Mouse (Mus musculus) MEL (cell line): ENCODE measurements around the gene Gm6657. TPM values are rescaled to one million over a fixed set of nuclear protein-coding genes. Genes with fewer than 3 reads are reported as not detected.

Experiments
- DNase-seq: peaks from one replicate; pipeline ENCODE4 v3.0.0; 2011; ENCODE audit warnings: low read depth, low spot score
- H3K27ac ChIP-seq: 2 replicates; pipeline ENCODE4 v1.5.1; 2012; ENCODE audit warnings: low read depth, mild to moderate bottlenecking, control low read depth, low read length, moderate library complexity; ENCODE audit not compliant: control insufficient read depth
- H3K27me3 ChIP-seq, 2 experiments: fragments of 150-350 bp in 1 of 2; sonication (generic) in 1 of 2; 2 replicates each; pipeline ENCODE4 v1.6.1; 2012; ENCODE audit warnings: low read length in 2 of 2, mild to moderate bottlenecking in 2 of 2, improper control_type of control experiment in 1 of 2, moderate library complexity in 1 of 2; ENCODE audit not compliant: insufficient read depth in 2 of 2, control insufficient read depth in 1 of 2
- H3K36me3 ChIP-seq, 2 experiments: 2 replicates each; pipeline ENCODE4 v1.6.1; 2012 to 2014; ENCODE audit warnings: low read length in 2 of 2, improper control_type of control experiment in 1 of 2, inconsistent platforms in 1 of 2, mild to moderate bottlenecking in 1 of 2; ENCODE audit not compliant: insufficient read depth in 2 of 2, control insufficient read depth in 1 of 2
- H3K4me1 ChIP-seq, 2 experiments: fragments of 150-350 bp in 1 of 2; sonication (generic) in 1 of 2; 2 replicates each; pipeline ENCODE4 v1.6.1; 2012; ENCODE audit warnings: low read length in 2 of 2, improper control_type of control experiment in 1 of 2, mild to moderate bottlenecking in 1 of 2; ENCODE audit not compliant: insufficient read depth in 2 of 2, control insufficient read depth in 1 of 2
- H3K4me3 ChIP-seq, 2 experiments: fragments of 150-350 bp in 1 of 2; sonication (generic) in 1 of 2; 2 replicates each; pipeline ENCODE4 v1.5.1; 2012; ENCODE audit warnings: low read depth in 2 of 2, low read length in 2 of 2, mild to moderate bottlenecking in 2 of 2, moderate library complexity in 2 of 2, control low read depth in 1 of 2, improper control_type of control experiment in 1 of 2; ENCODE audit not compliant: control insufficient read depth in 1 of 2, insufficient read depth in 1 of 2
- H3K79me2 ChIP-seq: 2 replicates; pipeline ENCODE4 v1.6.1; 2012; ENCODE audit warnings: mild to moderate bottlenecking, low read length, moderate library complexity; ENCODE audit not compliant: control insufficient read depth, poor library complexity, insufficient read depth
- H3K9ac ChIP-seq: 2 replicates; pipeline ENCODE4 v1.6.1; 2012; ENCODE audit warnings: low read depth, mild to moderate bottlenecking, control low read depth, low read length, moderate library complexity; ENCODE audit not compliant: control insufficient read depth, poor library complexity, severe bottlenecking
- H3K9me3 ChIP-seq: fragments of 150-350 bp; sonication (generic); replicated peaks from 2 replicates; pipeline ENCODE4 v1.6.1; 2012; ENCODE audit warnings: mild to moderate bottlenecking, low read length, improper control_type of control experiment, moderate library complexity; ENCODE audit not compliant: insufficient read depth
- E2F4 ChIP-seq: IDR thresholded peaks from 2 replicates; pipeline ENCODE4 v1.6.1; 2011; ENCODE audit warnings: low read depth, low read length, improper control_type of control experiment, borderline replicate concordance
- ELF1 ChIP-seq: IDR thresholded peaks from 2 replicates; pipeline ENCODE4 v1.6.1; 2014; ENCODE audit warnings: low read depth, mild to moderate bottlenecking, inconsistent platforms, low read length, improper control_type of control experiment, moderate library complexity
- EP300 ChIP-seq, 2 experiments: IDR thresholded peaks; 2 replicates each; pipeline ENCODE4 v1.6.1; 2011; ENCODE audit warnings: improper control_type of control experiment in 2 of 2, low read length in 2 of 2, low read depth in 1 of 2, mild to moderate bottlenecking in 1 of 2
- ETS1 ChIP-seq: IDR thresholded peaks from 2 replicates; pipeline ENCODE4 v1.6.1; 2012; ENCODE audit warnings: low read depth, mild to moderate bottlenecking, inconsistent platforms, low read length, improper control_type of control experiment, moderate library complexity
- GATA1 ChIP-seq: IDR thresholded peaks from 2 replicates; pipeline ENCODE4 v1.6.1; 2011; ENCODE audit warnings: low read depth, low read length, improper control_type of control experiment
- HCFC1 ChIP-seq: IDR thresholded peaks from 2 replicates; pipeline ENCODE4 v1.6.1; 2012; ENCODE audit warnings: low read depth, mild to moderate bottlenecking, inconsistent platforms, low read length, improper control_type of control experiment, moderate library complexity
- JUND ChIP-seq: IDR thresholded peaks from 2 replicates; pipeline ENCODE4 v1.6.1; 2011; ENCODE audit warnings: low read depth, mild to moderate bottlenecking, improper control_type of control experiment, low read length
- MAFK ChIP-seq: IDR thresholded peaks from 2 replicates; pipeline ENCODE4 v1.6.1; 2011; ENCODE audit warnings: low read depth, mild to moderate bottlenecking, low read length, improper control_type of control experiment, borderline replicate concordance
- MAX ChIP-seq: IDR thresholded peaks from 2 replicates; pipeline ENCODE4 v1.6.1; 2011; ENCODE audit warnings: low read length, improper control_type of control experiment
- NELFE ChIP-seq: IDR thresholded peaks from 2 replicates; pipeline ENCODE4 v1.6.1; 2011; ENCODE audit warnings: low read depth, low read length, improper control_type of control experiment
- POLR2A ChIP-seq, 2 experiments: IDR thresholded peaks; 2 replicates each; pipeline ENCODE4 v1.6.1; 2011 to 2012; ENCODE audit warnings: low read length in 2 of 2, mild to moderate bottlenecking in 2 of 2, control low read depth in 1 of 2, improper control_type of control experiment in 1 of 2, low read depth in 1 of 2, moderate library complexity in 1 of 2; ENCODE audit not compliant: control insufficient read depth in 1 of 2, insufficient read depth in 1 of 2, poor library complexity in 1 of 2
- POLR2AphosphoS2 ChIP-seq: IDR thresholded peaks from 2 replicates; pipeline ENCODE4 v1.6.1; 2011; ENCODE audit warnings: low read length, improper control_type of control experiment
- RAD21 ChIP-seq: IDR thresholded peaks from 2 replicates; pipeline ENCODE4 v1.6.1; 2011; ENCODE audit warnings: mild to moderate bottlenecking, low read depth, low read length, improper control_type of control experiment
- RCOR1 ChIP-seq: IDR thresholded peaks from 2 replicates; pipeline ENCODE4 v1.6.1; 2012; ENCODE audit warnings: low read depth, mild to moderate bottlenecking, inconsistent platforms, low read length, improper control_type of control experiment
- SMC3 ChIP-seq: IDR thresholded peaks from 2 replicates; pipeline ENCODE4 v1.6.1; 2011; ENCODE audit warnings: low read depth, low read length, improper control_type of control experiment
- TAL1 ChIP-seq: IDR thresholded peaks from 2 replicates; pipeline ENCODE4 v1.6.1; 2012; ENCODE audit warnings: mild to moderate bottlenecking, inconsistent platforms, low read length, moderate library complexity, mixed read lengths
- ZC3H11A ChIP-seq: IDR thresholded peaks from 2 replicates; pipeline ENCODE4 v1.6.1; 2012; ENCODE audit warnings: low read depth, mild to moderate bottlenecking, inconsistent platforms, low read length, improper control_type of control experiment
- ZMIZ1 ChIP-seq: IDR thresholded peaks from 2 replicates; pipeline ENCODE4 v1.6.1; 2012; ENCODE audit warnings: low read depth, mild to moderate bottlenecking, inconsistent platforms, low read length, improper control_type of control experiment, moderate library complexity
- ZNF384 ChIP-seq: IDR thresholded peaks from 2 replicates; pipeline ENCODE4 v1.6.1; 2012; ENCODE audit warnings: low read depth, mild to moderate bottlenecking, inconsistent platforms, low read length, improper control_type of control experiment
- polyA plus RNA-seq, 2 experiments: library from polyadenylated mRNA; stranded (reverse) in 1 of 2; unstranded in 1 of 2; fragments of >175 nt in 1 of 2; fragments of >200 nt in 1 of 2; gene quantifications; 2 replicates each; pipeline versions ENCODE4 v1.2.1 to v1.2.4; 2012; ENCODE audit warnings: low replicate concordance in 2 of 2, low read depth in 1 of 2; ENCODE audit not compliant: insufficient read length in 2 of 2, insufficient read depth in 1 of 2, missing spikeins in 1 of 2
- total RNA-seq: library from RNA; depleted of rRNA; stranded (reverse); fragments of 300-350 nt; gene quantifications from 2 replicates; pipeline ENCODE4 v1.2.3, GENCODE M21; 2012

Gene Gm6657
- total and polyA plus RNA-seq, 3 experiments = not detected

DNA sequence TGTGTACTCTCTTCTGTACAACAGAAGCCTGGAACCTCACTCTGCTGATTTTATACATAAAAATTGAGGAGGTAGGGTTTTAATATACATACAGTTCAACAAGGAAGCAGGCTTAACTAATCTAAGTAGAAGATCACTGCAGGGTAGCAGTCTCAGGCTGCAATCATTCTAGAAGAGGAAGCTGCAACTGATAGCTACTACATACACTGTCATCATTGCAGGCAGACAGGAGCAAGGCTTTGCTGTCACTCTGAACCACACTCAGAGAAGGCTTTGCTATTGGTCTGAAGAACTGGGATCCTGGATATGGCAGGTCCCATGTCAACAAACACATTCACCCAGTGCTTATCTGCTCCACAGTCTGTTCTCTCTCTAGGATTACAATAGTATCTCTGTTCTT lies 23.9 kb upstream of the Gm6657 start:
- H3K9me3 ChIP-seq = no peaks in the 10 kb centered on the region
- TF ChIP-seq GATA1 = peak; percentile 82
- no peak for TF ChIP-seq RAD21
- TF ChIP-seq EP300 (IDR thresholded peaks at IDR 0.05; ENCODE audit: low read depth in 1 of 2, low read length in 2 of 2) = peak; percentile 18 to 51; a peak in 2 of 4 replicates
- no peak for TF ChIP-seq POLR2AphosphoS2
- 0 out of 2 replicates have a peak, but pooled peaks have one; percentile 21 for TF ChIP-seq ELF1
- TF ChIP-seq TAL1 = peak; percentile 11; the same call in 1 of the 2 replicates
- peak; percentile 48 for TF ChIP-seq RCOR1
- no peaks in the 10 kb centered on the region for H3K4me1 ChIP-seq
- peak; percentile 72 for DNase-seq
- H3K27me3 ChIP-seq = peaks cover 2 to 3% of the 10 kb centered on the region in 2 experiments; a peak in 2 of 4 replicates
- H3K27ac ChIP-seq = no peak overlapping the region
- no peak overlapping the region for H3K9ac ChIP-seq
- H3K4me3 ChIP-seq = no peak overlapping the region
- peaks cover 0 to 5% of the 10 kb centered on the region in 2 experiments; a peak in 2 of 4 replicates for H3K36me3 ChIP-seq
- no peaks in the 10 kb centered on the region for H3K79me2 ChIP-seq

DNA sequence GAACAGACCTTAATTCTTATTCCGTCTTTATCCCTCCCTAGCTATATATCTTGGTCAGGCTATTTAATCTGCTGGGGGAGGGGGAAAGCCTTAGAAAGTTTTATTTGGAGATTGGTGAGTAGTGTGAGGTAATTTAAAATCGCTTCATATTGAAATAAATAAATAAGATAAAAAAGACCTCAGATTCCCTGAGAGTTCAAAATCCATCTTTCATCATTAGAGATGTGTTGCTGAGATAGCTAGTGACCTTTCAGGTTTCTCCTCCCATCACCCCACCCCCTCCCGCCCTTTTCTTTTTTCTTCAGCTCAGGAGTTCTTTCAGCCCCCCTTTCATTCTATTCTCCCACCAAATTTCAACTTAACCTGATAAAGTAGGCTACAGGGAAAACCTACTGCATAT lies 20.1 kb upstream of the Gm6657 start:
- no peaks in the 10 kb centered on the region for H3K79me2 ChIP-seq
- TF ChIP-seq HCFC1 (no peak), ZC3H11A (no peak), E2F4 (no peak), ETS1 (no peak), MAFK (no peak), ZNF384 (no peak)
- DNase-seq = no peak
- H3K36me3 ChIP-seq = peaks cover 0 to 5% of the 10 kb centered on the region in 2 experiments; a peak in 2 of 4 replicates
- no peaks in the 10 kb centered on the region for H3K9me3 ChIP-seq
- H3K4me1 ChIP-seq = no peaks in the 10 kb centered on the region
- H3K9ac ChIP-seq = no peak overlapping the region
- H3K27me3 ChIP-seq = peaks cover 0 to 9% of the 10 kb centered on the region in 2 experiments; a peak in 1 of 4 replicates
- H3K27ac ChIP-seq = no peak overlapping the region
- H3K4me3 ChIP-seq = no peak overlapping the region

DNA sequence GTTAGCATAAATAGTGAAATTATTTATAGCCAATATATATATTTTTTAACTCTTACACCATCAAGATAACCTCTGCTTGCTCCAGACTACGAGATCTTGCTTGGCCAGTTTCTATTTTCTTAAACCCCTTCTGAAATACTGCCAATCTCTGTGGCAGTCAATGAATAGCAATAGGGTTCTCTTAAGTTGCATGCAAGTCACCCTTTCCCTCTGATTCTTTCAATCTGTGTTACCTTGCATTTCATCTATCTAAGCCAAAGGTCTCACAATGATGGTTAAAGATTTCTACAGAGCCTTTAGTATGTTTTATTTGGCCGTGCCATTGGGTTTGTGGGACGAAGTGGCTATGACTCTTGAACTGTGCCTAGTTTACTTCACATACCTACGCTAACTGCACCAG lies 19.4 kb upstream of the Gm6657 start:
- no peak overlapping the region for H3K27ac ChIP-seq
- H3K36me3 ChIP-seq = peaks cover 0 to 5% of the 10 kb centered on the region in 2 experiments; a peak in 2 of 4 replicates
- H3K4me3 ChIP-seq = no peak overlapping the region
- H3K9ac ChIP-seq = no peak overlapping the region
- no peaks in the 10 kb centered on the region for H3K9me3 ChIP-seq
- peaks cover 0 to 9% of the 10 kb centered on the region in 2 experiments; a peak in 1 of 4 replicates for H3K27me3 ChIP-seq
- TF ChIP-seq POLR2A (IDR thresholded peaks at IDR 0.05; ENCODE audit: control insufficient read depth in 1 of 2, insufficient read depth in 1 of 2, low read depth in 1 of 2, low read length in 2 of 2, poor library complexity in 1 of 2) = no peak
- TF ChIP-seq JUND = no peak
- no peak for TF ChIP-seq ZC3H11A
- TF ChIP-seq MAX = no peak
- TF ChIP-seq SMC3 = no peak
- no peak for TF ChIP-seq ZMIZ1
- no peak for TF ChIP-seq NELFE
- no peaks in the 10 kb centered on the region for H3K79me2 ChIP-seq
- no peak for DNase-seq
- no peaks in the 10 kb centered on the region for H3K4me1 ChIP-seq
